Mouse (Mus musculus) midbrain, embryonic 10.5 days (tissue): ENCODE data around the gene Asl. TPM values are rescaled to one million over a fixed set of nuclear protein-coding genes. Genes with fewer than 3 reads are reported as not detected.

Source experiments
- polyA plus RNA-seq: library from polyadenylated mRNA; unstranded; fragments of >200 nt; fragmentation: Nextera tagmentation; extraction: Ambion mirVana; gene quantifications from 2 replicates; pipeline ENCODE4 v1.2.1, GENCODE M21; 2016

Asl gene
- polyA plus RNA-seq, 1 experiment from 2014 or later = 36.0 TPM

Other genes starting within 250 kb of the Asl start
- gene Psph, start 241.8 kb downstream of the Asl start, polyA plus RNA-seq = 39.7 and 45.4 TPM in 2 replicates
- gene Sumf2, start 182.3 kb downstream of the Asl start, polyA plus RNA-seq = 48.8 and 50.5 TPM in 2 replicates
- gene Chchd2, start 141.8 kb downstream of the Asl start, polyA plus RNA-seq = 1,024 and 1,060 TPM in 2 replicates
- 5.1 and 5.3 TPM in 2 replicates for gene Zbed5, start 133.5 kb downstream of the Asl start, polyA plus RNA-seq
- 0.25 and 0.41 TPM in 2 replicates for gene Phkg1, start 130.7 kb downstream of the Asl start, polyA plus RNA-seq
- gene Nupr1l, start 120.7 kb downstream of the Asl start, polyA plus RNA-seq = 4.2 and 6.1 TPM in 2 replicates
- gene Vkorc1l1, start 87.3 kb downstream of the Asl start, polyA plus RNA-seq = 30.9 and 35.5 TPM in 2 replicates
- 33.6 and 34.1 TPM in 2 replicates for gene Gusb, start 26.2 kb downstream of the Asl start, polyA plus RNA-seq
- gene Crcp, start within 50 bp of the Asl start, polyA plus RNA-seq = 63.8 and 65.9 TPM in 2 replicates
- gene Tpst1, start 44.1 kb upstream of the Asl start, polyA plus RNA-seq = 57.5 and 60.4 TPM in 2 replicates
- 6.3 and 7.2 TPM in 2 replicates for gene Kctd7, start 115.6 kb upstream of the Asl start, polyA plus RNA-seq
- gene Rabgef1, start 142.6 kb upstream of the Asl start, polyA plus RNA-seq = 25.0 and 28.4 TPM in 2 replicates
- gene Tmem248, start 187.8 kb upstream of the Asl start, polyA plus RNA-seq = 37.0 and 37.5 TPM in 2 replicates
- gene Sbds, start 226.3 kb upstream of the Asl start, polyA plus RNA-seq = 77.6 and 80.9 TPM in 2 replicates
- 35.0 and 36.1 TPM in 2 replicates for gene Tyw1, start 226.4 kb upstream of the Asl start, polyA plus RNA-seq